Mouse (Mus musculus): ENCODE results near the gene Abcg8.
A peak's percentile ranks its signal among the peaks of the same experiment; 100 is the strongest.

Gene Abcg8

DNA sequence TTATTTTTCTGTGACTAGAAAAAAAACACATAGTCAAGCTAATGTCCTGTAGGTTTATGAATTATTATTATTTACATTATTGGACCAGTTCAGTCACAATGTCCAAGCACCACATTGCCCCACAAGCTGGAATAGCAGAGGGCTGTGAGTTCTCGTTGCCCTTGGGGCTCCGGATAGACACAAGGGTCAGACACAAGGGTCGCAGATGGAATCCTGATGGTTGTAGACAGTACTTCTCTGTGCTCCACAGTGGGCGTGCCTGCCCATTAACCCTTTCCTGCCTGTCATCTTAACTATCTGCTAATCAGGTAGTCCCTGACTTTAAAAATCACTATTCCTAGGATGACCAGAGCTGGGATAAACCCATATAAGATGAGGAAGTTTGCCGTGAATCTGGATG lies 17.9 kb upstream of the Abcg8 start:
- no peak for DNase-seq (ENCODE audit: low spot score)

DNA sequence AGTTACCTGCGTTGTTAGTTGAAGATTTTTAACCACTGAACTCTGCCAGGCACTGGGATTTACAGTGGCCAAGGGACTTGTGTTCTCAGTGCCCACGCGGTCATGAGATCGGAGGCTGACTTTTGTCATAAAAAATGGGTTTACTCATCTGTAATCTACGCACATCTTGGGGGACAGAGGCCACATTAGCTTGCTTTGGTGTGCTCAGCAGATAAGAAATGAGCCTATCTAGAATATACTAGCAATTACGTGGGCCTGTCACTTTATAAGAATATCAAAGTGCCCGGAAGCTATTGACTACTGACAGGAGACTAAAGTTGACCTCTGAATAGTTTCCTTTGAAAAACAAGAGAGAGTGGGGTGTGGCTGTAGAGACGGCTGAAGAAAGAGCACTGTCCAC lies 17.2 kb upstream of the Abcg8 start:
- no peak for DNase-seq (ENCODE audit: low spot score)

DNA sequence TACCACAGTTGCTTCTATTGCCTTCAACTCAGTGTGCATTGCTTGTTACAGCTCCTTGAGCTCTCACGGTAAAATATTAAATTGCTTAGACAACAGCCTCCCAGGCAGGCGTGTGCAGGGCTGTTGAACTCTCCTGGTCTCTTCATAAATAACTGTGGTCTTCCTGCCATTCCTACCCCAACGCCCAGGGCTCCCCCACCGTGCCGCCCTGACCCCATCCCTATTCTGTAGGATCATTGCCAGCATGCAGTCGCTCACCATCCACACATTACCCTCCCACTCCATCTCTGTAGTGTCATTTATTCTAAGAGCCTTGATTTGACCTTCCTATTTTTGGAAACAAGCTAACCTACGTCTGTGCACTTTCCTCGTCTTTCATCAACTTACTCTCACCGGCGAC lies 11.0 kb upstream of the Abcg8 start:
- DNase-seq (ENCODE audit: low spot score), result no peak

DNA sequence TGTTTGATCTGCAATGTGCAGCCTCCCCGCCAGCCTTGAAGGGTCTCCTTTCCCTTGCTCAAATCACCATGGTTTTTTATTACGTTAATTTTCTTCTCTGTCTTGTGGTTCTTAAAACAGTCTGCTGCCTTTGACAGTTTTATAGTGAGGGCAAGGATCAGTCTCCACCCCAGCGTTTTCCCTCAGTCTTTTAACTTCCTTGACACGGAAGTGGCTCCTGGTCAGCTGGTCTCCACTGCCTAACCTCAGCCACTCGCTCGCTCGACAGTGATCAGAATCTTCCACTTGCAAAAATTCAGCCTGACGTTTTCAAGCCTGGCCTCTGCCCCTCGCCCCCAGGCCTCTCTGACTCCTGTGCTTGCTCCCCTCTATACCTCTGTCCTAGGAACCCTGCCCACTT lies 10.4 kb upstream of the Abcg8 start:
- no peak for DNase-seq (ENCODE audit: low spot score)

DNA sequence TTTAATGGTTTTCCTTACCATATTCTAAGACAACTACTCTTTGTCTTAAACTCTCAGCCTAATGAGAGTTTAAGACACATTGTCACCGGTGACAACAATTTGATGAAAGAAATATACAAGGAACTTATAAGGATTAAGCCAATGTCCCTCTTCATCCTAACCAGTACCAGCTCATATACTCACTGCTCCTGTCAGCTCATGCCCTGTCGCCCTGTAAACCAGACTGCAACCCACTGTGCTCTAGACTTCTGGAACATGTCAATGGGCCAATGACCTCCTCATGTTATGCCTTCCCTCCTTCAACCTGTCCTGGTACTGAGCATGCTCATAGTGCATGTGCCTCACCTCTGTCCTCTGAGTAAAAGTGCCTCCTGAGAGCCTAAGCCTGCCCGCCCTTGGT lies 8.3 kb upstream of the Abcg8 start:
- DNase-seq (ENCODE audit: low spot score), result no peak

DNA sequence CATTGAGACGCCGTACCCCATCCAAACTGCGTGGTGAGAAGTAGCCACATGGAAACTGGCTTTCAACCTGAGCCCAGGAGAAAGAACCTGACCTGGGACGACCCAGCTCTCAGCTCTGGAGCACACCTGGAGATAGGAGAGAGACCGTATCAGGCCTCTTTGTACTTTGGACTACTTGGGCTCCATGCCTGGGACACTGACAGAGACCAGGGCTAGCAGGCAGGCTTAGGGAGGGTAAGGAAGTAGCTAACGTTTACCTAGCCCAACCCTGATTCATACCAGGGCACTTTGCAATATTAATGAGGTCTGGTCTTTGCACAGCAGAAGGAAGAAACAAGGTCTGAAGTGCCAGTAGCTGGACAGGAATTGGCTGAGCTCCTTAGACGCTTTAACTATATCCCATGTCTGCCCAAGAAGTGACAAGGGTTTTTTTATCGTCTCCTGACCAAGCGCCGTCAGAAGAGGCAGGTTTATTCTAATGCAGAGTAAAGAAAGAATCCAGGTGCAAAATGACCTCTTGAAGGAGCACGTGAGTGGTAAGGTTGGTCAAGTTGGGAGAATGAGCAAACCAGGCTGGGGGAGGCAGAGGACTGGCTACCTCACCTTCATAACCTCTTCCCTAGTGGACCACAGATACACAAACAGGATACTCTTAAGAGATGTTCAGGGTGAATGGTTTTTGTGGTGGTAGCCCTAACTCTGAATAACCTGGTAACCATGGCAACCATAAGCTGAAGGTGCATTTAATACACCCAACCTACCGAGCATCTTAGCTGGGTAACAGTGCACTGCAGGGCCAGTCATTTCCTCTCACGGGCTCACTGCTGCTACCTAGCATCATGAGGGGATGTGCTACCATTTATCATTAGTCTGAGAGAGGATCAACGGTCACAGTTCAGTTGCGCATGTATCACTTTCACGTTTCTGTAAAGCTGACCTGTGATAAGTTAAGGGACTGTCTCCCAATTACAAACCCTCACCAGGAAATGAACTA lies 3.4 kb upstream of the Abcg8 start:
- DNase-seq (ENCODE audit: low spot score), result no peak

DNA sequence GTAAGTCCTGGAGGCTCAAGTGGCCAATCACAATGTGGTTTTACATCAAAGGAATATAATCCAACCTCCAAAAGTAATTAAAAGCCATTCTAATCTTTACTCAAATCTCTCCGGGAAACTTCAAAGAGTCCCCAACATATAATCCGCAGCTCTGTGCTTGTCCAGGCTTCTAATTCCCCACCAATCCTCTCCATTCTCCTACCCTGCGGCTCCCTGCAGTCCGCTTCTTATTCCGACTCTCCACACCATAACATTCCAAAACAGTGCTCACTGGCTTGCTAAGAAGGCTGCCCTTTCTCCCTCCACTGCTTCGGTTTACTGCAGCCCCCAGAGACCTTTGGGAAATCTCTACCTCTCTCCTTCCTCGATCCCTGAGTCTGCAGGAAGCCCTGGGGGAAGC lies 2.1 kb upstream of the Abcg8 start:
- DNase-seq (ENCODE audit: low spot score), result no peak

DNA sequence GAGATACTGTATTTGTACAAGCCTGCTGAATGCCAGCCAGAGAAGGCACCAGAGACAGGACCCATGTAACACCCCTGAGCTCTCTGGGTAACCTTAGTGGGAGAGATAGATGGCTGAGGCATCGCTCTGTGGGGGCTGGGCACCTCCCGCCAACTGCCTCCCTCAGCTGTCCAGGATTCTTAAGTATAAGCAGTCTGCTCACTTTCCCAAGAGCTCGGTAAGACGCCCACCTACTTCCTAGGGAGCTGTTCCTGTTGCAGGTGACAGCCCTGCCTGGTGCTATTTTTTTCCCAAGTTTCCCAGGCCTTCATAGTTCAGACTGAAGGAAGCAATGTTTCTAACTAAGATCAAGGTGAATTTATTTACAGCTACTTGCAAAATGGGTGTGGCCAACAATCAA lies 898 bp upstream of the Abcg8 start:
- no peak for DNase-seq (ENCODE audit: low spot score)

DNA sequence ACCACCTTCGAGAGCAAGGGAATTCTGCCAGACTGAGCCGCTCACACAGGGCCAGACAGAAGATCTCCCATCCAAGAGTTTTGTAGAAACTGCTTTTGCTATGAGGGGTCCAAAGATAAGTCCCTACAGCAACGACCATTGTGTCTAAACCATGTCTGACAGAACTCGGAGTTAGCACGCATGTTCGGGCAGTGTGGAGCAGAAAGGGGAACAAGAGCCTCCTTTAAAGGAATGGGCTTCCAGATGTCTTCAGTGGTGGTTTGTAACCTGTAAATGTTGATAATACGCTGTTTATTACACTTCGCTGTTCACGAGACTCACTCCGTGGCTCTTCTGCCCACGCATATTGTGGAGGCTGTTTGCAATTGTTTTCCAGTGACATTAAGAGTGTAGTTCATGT lies 1.5 kb downstream of the Abcg8 start:
- DNase-seq (ENCODE audit: low spot score), result no peak

DNA sequence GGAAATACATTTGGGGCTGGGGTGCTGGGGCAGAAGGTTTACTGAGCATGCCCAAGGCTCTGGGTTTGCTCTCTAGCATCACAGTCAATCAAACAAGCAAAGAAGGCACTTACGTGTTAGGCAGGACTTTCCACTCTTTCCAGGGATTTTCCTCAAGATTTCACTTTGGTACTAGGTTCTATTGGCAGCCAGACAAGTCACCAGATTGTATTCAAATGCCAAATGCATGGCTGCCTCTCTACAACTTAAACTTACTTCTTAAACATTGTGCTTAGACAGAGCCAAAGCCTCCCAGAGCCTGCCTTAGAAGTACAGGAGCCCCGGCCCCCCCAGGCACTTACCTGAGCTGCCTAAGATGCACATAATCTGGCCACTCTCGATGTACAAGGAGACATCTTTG lies 5.6 kb downstream of the Abcg8 start:
- no peak for DNase-seq (ENCODE audit: low spot score)

DNA sequence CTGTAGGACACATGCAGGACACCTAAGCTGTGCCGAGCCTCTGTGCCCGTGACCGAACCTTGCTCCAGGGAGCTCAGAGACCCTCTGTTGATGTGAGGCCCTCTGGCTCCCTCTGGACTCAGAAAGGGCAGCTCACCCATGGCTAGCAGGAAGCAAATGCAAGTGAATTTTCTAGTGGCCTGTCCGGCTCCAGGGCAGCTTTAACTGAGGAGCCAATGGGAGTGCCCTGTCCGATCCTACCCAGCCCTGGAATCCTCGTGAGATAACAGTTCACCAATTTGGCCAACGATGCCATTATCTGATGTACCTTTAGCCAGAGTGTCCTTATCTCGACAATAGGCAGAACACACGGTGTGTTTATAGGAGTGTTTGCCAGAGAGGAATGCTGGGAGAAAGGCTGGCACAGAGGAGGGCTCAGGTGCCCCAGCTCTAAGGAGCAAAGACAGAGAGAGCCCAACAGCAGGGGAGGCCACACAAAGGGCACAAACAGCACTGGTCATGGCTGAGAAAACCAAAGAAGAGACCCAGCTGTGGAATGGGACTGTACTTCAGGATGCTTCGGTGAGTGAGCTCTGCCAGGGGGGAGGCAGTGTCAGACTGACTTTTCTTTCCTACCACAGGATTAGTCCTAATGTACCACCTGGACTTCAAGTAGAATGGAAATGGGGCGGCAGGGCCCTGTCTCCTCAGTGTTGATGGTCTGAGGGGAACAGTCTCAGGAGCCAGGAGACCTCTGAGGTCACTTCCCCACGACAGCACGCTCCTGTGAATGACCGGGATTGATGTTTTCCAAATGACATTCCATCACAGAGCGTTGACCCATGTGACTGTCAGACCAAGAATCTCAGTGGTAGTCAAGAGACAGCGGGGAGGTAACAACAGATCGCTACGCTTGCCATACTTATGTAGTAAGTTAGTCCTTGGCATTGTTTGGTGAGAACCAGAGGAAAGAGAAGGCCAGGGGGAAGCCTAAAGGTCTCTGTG lies 6.9 kb downstream of the Abcg8 start, which contains the start of gene Abcg5:
TSS of gene Abcg5 (minus strand) at position 278 of the 984 bp plus-strand sequence.
- DNase-seq (ENCODE audit: low spot score), result no peak

DNA sequence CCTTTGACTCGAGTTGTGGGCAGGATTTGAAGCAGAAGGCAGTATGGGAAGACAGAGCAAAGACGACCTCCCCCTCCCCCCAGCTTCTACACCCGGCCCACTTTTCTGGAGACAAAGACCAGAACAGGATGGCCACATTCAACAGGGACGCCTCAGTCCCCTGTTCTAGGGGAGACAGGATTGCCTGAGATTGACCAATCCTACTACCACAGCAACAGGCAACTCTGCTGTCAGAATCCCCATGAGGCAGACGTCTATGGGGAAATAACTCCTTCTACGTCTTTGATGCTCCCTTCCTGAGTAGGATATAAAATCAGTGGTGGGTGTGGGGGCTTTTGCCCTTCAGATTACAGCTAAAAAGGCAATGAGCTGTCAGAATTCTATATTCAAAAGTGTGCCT lies 8.2 kb downstream of the Abcg8 start:
- no peak for DNase-seq (ENCODE audit: low spot score)

DNA sequence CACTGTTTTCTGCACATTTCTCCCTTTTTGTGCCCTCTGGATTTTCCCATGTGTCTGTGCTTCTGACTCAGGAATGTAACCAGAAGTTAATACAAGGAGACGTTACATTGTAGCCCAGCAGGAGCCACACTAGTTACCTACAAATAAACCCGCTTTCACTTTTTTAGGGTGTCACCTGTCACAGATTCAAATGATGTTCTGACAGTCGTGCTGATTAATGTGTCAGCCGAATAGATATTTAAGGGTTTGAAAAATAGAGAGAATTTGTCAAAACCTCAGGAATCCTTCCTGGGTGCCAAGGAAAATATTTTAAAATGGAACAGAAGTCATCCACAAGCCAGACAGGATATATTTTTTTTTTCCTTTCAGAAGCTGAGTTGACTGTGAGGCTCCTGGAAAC lies 9.2 kb downstream of the Abcg8 start:
- no peak for DNase-seq (ENCODE audit: low spot score)

DNA sequence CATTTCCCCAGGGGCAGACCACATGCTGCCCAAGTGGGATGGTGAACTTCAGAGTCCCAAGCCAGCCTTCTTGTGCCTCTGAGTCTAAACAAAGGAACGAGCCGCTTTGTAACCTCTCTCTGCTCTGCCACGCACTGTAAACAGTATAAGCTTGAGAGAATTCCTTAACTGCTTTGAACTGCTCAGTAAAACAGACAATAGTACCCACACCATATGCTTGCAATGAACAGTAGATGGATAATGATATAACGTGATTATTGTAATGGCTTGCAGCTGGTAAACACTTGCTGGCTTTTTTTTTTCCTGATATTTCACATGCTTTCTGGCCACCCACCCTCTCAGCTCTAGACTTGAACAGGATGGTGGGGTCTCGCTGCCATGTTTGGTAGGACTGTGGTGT lies 11.9 kb downstream of the Abcg8 start:
- DNase-seq (ENCODE audit: low spot score), result no peak

DNA sequence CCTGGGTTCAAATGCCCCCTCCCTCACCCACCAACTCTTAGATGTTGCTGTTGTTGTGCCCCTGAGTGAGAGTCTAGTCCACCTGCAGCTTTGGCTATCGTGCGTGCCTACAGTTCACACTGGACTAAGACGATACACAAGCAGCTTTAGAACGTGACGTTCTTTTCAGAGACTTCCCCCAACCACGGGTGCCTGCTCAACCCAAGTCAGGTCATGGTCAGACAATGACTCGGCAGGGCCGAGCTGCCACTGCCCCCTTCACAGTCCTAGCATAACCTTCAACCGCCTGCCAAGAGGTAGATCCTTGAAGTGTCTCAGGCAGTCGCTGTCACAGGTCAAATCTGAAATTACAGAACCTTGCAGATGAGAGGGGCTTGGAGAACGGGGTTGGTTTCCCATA lies 12.7 kb downstream of the Abcg8 start:
- no peak for DNase-seq (ENCODE audit: low spot score)

DNA sequence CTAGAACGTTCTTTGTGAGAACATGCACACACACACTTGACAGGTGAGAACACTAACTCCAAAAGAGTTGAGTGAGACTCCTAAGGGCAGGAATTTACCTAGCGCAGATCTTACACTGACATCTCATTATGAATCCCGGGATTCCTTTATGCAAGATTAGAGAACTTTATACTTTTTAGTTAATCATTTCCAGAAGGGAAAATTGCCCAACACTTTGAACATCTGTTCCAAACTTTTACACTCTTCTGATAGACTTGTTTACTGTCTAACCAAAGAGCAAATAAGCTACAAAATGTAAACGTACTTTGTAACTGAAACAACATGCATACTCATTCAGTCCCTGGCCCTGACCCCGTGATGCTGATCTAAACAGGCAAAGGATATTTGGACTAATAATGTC lies 13.2 kb downstream of the Abcg8 start:
- DNase-seq (ENCODE audit: low spot score), result no peak

DNA sequence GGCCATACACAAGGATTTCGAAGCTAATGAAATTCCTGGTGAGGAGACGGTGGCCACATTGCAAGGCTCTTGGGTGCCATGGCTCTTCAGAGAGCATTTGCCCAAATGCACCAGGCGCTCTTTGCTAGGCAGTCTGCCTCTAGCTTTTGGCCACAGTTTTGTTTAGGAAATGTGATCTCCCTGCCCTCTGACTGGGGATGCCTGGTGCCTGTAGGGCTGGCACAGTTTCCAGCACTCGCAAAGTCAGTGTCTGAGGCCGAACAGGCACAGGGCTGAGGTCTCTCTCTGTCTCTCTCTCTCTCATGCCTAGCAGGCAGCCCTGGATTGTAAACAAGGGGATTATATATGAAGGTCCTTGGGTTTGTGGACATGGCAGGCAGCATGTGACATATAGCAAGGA lies 14.0 kb downstream of the Abcg8 start:
- no peak for DNase-seq (ENCODE audit: low spot score)

DNA sequence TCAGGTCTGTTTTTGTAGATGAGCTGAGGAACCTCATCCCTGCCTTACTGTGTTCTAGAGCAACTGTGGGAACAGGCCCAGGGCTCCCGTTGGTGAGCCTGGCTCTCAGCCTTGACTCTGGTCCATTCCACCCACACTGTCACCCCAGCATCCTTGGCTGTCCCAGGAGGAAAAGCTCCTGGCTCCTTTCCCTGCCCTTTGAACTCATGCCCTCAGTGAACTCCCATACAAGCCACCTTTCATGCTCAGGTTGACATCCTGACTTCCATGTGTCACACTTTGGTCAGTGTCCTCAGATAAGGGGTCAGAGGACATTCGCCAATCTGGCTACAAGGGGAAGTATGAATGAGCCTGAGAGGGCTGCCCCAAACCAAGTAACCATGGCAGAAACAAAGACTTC lies 17.6 kb downstream of the Abcg8 start:
- DNase-seq (ENCODE audit: low spot score), result no peak

DNA sequence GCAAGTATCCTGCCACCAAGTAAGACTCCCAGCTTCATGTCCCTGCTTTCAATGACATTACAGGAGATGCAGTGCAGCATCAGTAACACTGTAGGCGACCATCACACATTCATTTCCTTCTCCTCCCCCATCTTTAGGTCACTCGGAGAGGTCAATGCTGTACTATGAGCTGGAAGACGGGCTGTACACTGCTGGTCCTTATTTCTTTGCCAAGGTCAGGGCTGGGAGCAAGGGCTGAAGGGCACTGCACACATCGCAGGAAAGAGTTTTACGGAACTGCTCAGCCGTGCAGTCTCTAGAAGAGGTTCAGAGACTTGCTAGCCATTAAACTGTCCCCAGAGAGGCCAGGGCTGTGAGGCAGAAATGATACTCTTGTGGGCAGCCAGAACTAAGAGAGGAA lies 20.4 kb downstream of the Abcg8 start:
- peak; percentile 32 for DNase-seq (ENCODE audit: low spot score)

DNA sequence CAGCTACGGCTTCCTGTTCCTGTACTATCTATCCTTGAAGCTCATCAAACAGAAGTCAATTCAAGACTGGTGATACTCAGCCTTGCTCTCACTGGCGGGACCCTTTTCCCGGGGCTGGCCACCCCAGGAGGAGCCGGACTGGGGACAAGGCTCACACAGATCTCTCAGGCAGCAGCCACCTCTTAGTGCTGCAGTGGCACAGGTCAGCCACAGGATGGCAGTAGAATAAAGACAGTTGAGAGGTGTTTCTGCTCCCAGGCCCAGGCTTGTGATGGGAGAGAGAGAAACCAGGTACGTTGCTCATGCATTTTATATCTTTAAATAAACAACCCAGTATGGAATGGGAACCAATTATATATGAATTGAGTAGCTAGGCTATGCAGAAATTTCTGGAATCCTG lies 22.6 kb downstream of the Abcg8 start:
- peak; percentile 85 for DNase-seq (ENCODE audit: low spot score)

DNA sequence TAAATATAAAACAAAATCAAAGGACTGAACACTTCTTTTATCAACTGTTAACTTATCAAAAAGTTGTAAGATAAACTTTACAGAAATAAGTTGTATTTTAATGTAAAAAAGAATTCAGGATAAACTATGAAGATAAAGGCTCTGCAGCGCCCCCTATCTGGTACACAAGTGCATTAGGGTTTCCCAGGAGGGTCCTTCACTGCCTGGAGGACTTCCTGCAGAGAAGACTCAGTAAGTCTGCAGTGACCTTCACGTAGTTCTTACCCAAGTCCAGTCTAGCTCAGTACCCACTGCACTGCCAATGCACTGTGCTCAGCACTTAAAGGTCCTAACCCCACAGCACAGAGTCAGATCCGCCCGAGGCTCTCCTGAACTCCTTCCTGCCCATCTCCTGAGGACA lies 31.3 kb downstream of the Abcg8 start:
- DNase-seq (ENCODE audit: low spot score), result peak; percentile 54

DNA sequence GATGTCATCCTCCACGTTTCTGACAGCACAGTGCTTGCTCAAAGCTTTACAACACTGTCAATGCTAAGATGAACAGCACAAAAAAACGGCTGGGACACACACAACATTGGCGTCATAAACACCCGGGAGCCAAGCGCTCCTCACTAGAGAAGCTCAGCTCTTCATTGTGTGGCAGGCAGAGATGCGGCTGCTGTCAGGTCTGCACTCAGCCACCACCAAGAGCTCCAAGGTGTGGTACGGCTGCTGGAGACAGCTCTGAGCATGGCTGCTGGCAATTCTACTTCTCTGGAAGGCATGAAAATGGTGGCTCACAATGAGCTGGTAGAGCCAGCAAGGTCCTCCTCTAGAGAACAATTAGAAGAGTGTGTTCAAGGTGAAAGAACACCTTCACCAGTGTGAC lies 32.7 kb downstream of the Abcg8 start:
- DNase-seq (ENCODE audit: low spot score), result no peak

DNA sequence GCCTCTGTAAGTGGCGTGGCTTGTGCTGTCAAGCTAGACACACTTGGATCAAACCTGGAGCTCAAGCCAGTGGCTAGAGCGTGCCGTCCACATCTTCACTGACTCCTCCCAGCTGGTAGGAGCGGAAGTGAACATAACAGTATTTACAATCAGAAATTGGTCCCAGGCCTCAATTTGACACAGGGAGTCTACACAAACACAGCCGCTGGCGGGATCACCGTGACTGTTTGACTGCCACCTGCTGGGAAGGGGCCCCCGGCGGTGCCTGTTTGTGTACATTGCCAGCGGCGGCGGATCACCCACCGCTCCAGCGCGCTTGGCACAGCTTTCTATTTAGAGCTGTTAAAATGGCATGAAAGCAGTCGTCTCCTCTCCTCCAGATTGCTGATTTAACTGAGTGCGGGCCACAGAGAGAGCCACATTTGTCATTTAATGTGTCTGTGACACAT lies 33.3 kb downstream of the Abcg8 start:
- DNase-seq (ENCODE audit: low spot score), result peak; percentile 32
